Mouse (Mus musculus) heart, adult 11 months (tissue): Measurements from ENCODE around the gene Abcg1.
A peak's percentile ranks its signal among the peaks of the same experiment; 100 is the strongest.

Experiments used
- DNase-seq: peaks from one replicate; pipeline ENCODE4 v3.0.0; 2022

Abcg1 gene

DNA sequence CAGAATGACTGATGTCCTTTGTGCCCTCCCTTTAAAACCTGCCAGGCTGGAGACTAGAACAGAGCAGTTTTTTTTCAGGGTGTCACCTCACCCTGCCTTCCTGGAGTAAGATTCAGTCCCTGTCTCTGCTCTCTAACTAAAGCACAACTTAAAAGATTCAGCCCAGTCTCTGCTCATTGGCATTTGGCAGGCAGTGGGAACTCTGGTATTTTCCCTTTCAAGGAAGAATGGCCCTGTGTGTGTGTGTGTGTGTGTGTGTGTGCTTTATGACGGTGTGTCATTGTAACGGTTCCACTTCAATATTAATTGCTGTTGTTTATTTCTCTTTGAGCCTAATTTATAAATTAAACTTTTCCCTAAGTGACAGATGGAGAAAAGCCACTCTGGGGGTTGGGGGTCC lies 14.7 kb upstream of the Abcg1 start:
- peak; percentile 22 for DNase-seq

GRCm38 (mm10) chr17:31057891-31058744 lies 643 bp downstream of the Abcg1 start:
- peak; percentile 96 for DNase-seq

DNA sequence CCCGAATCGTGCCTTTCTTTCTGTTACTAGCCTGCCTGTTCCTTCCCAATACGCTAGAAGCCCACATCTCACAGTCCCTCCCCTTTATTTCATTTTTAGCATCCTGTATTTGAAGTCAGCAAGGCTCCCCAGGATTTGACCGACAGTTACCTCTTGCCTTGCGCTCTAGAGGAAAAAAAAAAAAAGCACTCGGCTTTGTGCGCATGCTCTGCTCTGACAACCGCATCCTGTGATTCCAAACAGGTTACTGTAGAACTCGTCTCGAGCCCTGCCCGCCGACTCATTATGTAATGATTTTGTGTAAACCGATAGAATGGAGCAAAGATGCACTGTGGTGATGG lies 1.2 kb downstream of the Abcg1 start:
- DNase-seq, result peak; percentile 98

DNA sequence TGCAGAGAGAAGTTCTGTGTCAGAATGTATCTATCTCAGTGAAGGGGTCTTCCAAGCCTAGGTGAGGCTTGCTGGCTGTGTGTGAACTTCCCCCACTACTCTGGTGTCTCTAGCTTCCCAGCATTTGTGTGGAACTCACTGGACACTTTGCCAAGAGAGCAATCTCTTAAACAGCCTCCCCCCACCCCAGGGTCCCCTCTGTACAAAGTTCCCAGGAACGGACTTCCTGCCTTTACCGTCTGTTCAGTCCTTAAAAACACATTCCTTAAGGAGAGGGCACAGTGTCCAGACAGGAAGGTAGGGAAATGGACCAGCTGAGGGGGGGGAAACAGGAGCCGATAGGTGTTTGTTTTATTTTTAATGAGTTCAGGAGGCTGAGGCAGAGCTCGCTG lies 2.7 kb downstream of the Abcg1 start:
- DNase-seq, result no peak

DNA sequence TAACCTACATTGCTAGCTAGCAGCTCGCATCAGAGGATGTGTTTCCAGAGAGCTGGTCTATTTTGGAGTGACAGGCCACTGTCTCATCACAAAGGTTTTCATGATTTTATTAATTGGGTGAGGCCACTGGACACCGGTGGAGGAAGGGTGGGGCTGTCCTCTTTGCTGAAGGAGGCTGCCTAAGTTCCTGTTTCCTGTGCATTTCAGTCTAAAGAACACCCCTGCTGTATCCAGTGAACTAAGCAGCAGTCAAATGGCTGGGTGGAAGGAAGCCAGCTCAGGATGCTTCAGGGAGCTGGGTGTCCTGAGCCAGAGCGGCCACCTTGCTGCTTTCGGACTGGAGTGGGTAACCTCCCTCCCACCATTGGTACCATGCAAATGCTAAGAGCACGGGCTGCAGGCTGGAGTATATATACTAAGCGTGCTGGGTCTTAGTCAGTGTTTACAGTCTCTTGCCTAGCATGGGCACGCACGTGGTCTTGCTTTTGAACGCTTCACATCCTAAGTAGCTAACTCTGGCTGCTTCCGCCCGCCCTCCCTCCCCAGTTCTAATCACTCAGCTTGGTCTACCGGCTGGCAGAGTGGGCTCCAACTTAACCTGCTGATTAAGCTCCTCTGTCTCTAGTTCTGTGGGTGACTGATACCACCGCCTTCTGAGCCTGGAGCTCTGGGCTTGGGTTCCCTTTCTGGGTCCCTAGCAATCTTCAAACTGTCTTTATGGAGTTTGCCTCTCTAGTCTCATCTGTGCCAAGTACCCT lies 3.3 kb downstream of the Abcg1 start:
- peak; percentile 99 for DNase-seq

DNA sequence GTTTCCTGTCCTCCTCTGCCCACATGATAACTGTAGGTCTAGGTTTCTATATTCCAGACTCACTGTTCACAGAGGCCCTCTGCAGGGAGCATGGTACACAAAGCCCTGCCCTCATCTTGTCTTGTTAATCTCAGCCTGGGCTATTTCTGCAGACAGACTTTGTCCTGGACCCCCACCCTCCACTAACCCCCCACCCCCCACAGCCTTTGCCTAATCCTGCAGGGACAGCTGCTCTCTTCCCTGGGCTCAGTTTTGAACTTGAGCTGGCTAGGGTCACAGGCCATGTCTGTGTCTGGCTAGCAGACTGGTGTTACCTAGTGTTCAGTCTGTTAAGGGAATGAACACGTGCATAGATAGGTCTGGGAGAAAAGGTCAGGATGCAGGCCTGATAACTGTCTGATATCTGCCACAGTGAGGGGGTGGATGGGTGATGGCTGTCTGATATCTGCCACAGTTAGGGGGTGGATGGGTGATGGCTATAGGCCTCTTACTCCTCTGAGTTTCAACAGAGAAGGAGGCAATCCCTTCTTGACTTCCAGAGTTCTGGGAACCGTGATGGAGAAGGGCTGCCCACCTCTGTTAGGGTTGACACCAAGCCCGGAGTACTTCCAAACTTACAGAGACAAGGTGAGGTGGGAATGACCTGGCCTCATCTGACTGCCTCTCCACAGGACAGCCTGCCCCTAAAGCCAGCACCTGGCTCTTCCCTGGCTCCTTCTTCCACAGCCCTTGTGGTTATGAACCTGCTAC lies 4.0 kb downstream of the Abcg1 start:
- peak; percentile 84 for DNase-seq

GRCm38 (mm10) chr17:31066058-31066457 lies 8.6 kb downstream of the Abcg1 start:
- DNase-seq, result peak; percentile 79

GRCm38 (mm10) chr17:31067051-31067450 lies 9.6 kb downstream of the Abcg1 start:
- DNase-seq, result peak; percentile 91

- peak; percentile 75 for DNase-seq
These were observed 11.6 kb downstream of the Abcg1 start for GRCm38 (mm10) chr17:31069121-31069520.

GRCm38 (mm10) chr17:31069845-31070244 lies 12.4 kb downstream of the Abcg1 start:
- DNase-seq, result peak; percentile 50

GRCm38 (mm10) chr17:31070403-31071185 lies 13.1 kb downstream of the Abcg1 start:
- DNase-seq, result peak; percentile 88

- DNase-seq, result peak; percentile 94
These were observed 14.2 kb downstream of the Abcg1 start for GRCm38 (mm10) chr17:31071421-31072301.

DNA sequence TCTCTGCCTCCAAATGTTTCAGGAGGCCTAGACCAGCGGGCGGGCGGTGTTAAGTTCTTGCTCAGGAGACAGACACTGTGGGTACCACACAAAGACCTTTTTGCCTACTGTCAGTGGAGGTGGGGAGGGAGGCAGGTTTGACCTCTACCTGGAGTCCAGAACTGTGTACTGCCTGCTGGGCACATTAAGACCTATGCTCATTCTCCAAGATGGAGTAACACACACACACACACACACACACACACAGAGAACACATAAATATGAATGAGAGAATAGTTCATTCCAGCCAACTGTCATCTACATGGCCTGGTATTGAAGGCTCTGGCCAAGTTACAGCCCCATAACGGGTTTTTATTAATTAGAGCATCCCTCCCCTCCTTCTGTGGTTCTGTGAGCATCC lies 15.4 kb downstream of the Abcg1 start:
- peak; percentile 91 for DNase-seq

GRCm38 (mm10) chr17:31073273-31074052 lies 16.0 kb downstream of the Abcg1 start:
- DNase-seq, result peak; percentile 98

DNA sequence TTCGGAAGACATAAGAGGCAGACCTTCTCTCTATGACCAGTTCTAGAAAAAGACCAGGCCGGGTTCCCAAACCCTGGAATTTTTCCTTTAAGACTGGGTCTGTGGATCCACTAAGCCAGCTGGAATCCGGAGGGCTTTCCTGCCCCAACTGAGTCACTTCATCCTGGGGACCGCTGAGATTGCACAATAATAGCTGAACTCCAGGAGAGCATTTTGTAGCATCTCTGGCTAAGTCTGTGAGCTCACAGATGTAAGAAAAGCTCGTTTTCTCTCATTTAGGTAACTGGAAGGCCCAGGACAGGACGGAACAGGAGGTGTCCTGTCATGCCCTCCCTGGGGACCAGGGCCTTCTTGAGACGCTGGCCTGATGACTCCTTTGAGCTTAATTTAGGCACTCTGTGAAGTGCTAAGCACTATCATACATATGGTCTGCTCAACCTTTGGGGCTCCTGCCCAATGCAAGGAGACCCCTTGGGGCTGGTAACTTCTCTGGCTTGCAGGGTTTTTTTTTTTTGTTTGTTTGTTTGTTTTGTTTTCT lies 16.6 kb downstream of the Abcg1 start:
- peak; percentile 97 for DNase-seq

DNA sequence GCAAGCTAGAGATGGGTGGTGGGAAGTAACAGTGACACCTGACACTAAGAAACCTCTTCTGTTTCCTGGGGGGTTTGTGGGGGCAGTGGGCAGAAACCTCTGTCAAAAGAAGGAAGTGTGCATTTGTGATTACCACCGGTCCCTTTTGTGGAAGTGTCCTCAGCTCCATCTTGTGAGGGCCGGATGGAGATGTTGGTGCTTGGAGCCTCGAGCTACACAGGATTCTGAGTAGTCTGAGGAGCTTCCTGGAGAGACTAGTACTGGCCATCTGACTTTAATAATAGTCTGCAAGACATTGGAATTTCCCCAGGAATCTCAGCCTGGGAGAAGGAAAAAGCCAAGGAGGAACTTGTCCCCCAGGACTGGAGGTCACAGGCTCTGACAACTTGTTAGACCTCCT lies 17.2 kb downstream of the Abcg1 start:
- DNase-seq, result peak; percentile 97

DNA sequence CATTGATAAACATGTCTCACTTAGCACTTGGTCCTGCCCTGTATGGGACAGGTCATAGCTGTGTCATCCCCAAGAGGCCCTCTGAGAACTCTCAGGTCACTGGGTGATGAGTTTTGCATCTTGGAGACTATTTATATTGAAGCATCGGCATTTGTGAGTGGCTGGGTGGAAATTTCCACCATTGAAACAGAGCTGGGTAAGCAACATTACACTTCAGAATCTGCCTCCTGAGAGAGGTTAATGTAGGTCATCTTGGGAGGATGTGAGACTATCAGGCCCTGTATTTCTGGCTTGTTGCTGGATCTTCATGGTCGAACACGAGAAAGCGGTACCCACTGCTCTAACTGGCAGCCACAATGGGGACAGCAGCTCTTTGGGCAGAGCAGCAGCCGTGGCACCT lies 18.0 kb downstream of the Abcg1 start:
- peak; percentile 95 for DNase-seq

- DNase-seq, result no peak
These were observed 20.1 kb downstream of the Abcg1 start for GRCm38 (mm10) chr17:31077561-31077960.

GRCm38 (mm10) chr17:31078581-31078980 lies 21.1 kb downstream of the Abcg1 start:
- DNase-seq, result no peak

DNA sequence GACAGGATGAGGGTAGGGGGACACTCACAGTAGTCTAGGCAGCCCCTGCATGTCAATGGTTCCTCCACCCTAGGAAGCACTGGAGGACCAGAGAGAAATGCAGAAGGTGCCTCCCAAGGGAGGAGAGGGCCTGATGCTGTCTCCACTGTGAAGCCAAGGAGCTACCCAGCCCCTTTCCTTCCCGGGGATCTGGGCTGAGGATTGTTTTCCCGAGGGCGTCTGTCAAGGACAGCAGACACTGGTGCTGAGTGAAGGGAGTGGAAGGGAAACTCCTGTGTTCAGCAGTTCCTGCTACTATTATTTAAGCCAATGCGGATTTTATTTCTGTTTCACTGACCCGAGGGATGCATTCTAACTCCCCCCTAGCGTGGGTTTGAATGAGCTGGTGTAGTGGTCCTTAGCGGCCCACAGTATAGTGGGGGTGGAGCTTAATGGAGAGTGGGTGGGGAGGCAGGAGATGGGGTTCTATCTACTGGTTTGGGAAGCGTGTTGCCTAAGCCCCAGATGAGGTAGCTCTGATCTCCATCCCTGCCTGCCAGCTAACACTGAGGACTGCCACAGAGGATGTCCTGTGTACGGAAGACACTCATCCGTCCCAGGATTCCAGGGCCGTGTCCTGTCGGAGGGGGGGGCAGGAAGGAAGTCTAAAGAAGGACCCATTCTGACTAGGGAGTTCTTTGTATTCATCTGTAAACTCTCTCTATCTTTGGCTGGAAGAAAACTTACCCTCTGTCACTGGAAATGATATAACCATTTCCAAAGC lies 21.8 kb downstream of the Abcg1 start:
- DNase-seq, result peak; percentile 97
